Mouse (Mus musculus): Measurements from ENCODE around the gene Trim50.

Trim50 gene

DNA sequence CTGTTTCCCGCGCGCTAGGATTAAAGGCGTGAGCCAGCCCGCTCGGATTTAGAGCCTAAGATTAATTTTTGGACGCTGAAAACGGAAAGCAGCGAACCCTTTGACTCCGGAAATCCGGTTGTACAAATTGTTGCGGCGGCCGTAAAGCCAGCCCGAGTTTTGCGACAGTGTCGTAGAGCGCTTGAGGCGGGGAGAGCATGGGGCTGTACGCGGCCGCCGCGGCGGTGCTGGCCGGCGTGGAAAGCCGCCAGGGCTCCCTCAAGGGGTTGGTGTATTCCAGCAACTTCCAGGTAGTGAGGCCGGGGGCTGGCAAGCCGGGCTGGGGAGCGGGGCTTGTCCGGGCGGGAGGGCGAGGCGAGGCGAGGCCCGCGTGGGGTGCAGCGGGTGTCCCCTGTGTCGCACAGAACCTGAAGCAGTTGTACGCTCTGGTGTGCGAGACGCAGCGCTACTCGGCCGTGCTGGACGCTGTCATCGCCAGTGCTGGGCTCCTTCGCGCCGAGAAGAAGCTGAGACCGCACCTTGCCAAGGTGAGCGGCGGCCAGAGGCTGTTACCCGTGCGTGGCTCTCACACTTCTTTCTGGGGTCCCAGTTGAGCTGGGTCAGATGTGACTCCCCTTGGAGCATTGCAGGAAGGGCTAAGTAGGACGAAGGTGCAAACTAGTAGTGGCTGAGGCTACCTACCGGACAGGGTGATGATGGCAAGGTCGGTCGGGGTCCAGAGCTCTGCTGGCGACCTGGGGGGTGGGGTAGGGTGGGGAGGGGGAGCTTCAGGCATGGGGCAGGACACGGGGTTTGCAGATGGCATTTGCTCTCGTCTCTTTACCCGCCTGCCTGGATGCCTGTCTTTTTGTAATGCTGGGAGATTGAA lies 16.9 kb downstream of the Trim50 start, which contains the start of gene Nsun5:
Gene Nsun5, plus strand, starts transcription at position 167 of the 868 bp plus-strand sequence.
- DNase-seq, result peak; percentile 92

DNA sequence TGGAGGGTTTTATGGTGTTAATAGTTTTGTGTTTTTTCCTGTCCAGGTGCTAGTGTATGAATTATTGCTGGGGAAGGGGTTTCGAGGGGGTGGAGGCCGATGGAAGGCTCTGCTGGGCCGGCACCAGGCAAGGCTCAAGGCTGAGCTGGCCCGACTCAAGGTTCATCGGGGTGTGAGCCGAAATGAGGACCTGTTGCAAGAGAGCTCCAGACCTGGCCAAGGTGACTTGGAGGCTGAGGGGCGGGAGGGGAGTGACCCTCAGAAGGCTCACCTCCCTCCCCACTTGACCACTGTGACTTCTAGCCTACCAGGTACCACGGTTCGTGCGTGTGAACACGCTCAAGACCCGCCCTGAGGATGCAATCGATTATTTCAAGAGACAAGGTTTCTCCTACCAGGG lies 18.1 kb downstream of the Trim50 start:
- no peak for DNase-seq

DNA sequence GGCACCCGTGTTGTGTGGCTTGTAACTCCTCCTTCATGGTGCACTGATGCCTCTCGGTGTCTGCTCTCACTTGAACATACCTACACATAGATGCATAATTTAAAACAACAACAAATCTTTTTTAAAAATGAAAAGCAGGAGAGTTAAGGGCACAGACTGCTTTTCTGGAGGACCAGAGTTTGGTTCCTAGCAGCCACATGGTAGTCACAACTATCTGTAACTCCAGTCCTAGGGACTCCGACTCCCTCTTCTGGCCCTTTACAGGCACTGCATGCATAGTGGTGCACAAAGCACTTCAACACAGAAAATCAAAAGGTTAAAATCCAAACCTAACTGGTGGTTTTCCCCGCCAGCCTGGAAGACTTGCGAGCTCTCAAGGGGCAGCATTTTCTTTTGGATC lies 20.5 kb downstream of the Trim50 start:
- DNase-seq, result no peak

DNA sequence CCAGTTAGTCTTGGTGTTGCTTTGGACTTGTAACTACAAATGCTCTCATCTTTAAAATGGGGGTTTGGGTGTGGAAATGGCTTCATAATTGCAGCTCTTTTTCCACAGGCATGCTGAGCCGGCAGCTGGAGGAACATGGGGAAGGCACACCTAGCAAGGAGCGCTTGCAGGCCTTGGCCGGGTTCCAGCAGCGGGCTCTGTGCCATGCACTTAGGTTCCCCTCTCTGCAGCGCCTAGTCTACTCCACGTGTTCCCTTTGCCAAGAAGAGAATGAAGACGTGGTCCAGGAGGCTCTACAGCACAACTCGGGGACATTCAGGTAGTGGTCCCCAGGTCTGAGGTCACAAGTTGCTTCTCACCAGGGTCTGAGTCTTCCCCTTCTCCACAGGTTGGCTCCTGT lies 22.1 kb downstream of the Trim50 start:
- peak; percentile 46 for DNase-seq

DNA sequence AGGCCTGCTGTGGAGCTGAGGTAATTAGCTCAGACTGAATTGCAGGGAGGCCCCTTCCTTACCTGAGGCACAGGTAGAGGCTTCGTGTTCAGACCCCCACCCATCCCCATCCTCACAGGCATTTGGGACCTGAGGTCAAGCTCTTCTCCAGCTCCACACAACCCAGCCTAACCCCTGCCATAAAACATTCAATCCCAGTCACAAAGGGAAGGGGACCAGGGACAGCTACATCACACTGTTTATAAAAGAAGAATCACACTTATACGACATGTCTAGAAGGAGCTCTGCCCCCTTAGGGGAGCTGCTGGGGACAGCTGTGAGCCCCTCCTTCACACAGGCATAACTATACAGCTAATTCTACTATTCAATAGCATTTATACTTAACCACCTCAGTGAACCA lies 23.2 kb downstream of the Trim50 start:
- DNase-seq, result no peak

DNA sequence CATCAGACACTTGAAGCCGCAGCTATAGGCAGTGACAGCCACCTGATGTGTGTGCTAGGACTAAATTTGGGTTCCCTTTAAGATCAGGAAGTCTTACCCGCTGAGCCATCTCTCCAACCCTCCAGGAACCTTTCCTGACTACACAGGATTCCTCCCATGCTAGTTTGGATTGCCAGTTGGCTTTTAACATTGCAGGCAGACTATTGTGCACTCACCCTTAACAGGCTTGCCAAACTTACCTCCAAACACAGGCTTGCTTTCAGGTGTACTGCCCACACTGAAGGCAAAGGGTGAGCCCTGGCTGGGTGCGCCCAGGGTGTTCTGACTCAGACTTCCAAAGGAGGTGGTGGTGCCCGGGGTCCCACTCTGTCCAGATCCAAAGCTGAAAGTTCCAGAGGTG lies 27.6 kb downstream of the Trim50 start:
- no peak for DNase-seq

DNA sequence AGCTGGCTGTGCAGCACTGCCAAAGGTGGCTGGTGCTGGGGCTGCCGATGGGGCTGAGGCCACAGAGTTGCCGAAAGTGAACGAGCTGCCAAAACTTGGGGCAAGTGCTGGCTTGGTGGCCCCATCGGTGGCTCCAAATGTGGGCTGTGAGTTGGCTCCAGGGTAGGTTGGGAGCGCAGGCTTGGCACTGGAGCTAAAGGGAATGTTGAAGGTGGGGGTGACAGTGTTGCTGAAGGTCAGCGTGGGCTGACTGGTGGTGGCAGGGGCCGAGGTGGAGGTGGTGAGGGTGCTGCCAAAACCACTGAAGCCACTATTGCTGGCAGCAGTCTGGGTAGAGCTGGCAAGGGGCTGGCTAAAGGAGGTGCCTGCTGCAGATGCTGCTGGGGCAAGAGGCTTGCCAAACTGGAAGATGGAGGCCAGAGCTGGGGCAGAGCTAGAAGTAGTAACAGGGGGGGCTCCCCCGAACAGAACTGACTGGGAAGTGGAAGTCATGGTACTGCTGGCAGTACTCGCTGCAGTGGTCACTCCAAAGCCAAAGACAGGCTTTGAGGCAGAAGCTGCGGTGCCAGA lies 28.3 kb downstream of the Trim50 start:
- no peak for DNase-seq

DNA sequence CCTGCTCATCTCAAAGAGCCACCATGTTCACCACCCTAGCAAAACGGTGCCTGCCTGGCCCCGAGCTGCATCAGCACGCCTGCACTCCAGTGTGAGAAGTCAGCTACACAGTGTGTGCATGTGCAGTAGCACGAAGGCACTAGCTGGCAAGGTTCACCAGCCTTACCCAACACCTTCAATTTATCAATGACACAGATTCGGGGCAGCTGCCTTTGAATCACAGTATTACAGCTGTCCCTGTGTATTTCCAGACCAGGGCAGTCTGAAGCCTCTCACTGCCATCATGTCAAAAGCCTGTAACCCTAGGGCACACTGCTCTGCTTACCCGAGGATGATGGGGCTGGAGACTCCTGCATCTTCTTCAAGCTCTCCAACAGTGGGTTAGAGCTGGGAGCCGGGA lies 29.7 kb downstream of the Trim50 start:
- DNase-seq, result no peak

DNA sequence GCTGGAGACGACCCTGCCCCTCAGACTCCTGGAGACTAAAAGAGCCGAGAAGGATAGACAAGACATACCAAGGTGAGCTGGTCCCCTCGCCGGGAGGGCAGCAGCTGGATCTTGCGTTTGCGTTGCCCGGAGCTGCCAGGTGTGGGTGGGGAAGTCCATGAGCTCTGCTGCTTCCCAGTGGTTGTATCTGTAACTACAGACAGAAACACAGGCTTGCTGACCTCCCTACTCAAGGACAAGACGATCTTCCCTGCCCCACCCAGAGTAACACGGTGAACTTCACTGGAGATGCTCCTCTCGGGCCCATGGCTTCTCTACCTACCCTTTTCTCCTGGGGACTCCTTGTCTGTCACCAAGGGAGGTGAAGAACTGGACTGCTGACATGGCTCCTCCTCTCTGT lies 30.7 kb downstream of the Trim50 start:
- DNase-seq, result no peak

DNA sequence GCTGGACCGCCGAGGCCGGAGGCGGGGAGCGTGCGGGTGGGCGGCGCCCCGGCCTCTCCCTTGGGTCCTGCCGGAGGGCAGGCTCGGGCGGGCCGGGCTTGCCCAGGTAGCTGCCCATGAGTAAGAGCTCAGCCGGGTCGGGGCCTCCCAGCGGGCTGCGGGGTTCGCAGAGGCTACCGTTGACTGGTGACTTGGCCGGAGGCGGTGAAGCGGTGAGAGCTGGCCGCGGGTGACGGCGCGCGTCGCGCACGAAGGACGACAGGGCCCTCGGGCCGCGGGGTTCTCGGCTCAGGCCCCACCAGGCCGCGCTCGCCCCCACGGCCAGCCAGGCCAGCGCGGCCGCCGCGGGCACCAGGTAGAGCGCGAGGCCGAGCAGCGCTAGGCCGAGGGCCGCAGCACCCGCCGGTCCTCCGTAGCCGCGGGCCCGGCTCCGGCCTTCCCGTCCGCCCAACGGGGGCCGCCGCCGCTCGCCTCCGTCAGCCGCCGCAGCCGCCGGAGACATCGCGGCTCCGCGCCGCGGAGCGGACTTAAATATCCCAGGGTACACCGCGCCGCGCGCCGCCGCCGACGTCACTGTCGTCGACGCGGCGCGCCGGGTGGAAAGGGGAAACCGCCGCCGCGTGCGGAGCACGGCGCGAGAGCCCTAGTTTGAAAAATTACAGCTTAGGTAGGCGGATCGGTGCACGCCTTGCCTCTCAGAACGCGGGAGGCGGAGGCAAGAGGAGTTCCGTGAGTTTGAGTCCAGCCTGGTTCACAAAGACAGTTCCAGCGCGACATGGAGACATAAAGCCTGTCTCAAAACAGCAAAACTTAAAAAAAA lies 41.1 kb downstream of the Trim50 start, which contains the start of gene Pom121:
Gene Pom121, minus strand, starts transcription at position 543 of the 820 bp plus-strand sequence.
- DNase-seq, result peak; percentile 80

DNA sequence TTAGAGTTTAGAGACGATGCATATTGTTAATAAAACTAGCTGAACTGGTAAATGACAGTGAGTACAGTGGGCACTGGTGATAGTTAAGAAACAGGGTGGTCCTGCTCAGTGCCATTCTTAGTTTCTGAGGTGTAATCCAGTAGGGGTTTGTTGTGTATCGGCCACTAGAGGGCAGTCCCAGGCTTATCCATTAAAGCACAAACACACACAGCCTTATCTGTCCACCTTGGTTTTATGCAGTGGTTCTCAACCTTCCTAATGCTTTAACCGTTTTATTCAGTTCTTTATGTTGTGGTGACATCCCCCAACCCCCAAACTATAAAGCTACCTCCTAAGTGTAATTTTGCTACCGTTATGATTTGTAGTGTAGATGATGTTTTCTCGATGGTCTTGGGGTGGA lies 42.7 kb downstream of the Trim50 start:
- no peak for DNase-seq

DNA sequence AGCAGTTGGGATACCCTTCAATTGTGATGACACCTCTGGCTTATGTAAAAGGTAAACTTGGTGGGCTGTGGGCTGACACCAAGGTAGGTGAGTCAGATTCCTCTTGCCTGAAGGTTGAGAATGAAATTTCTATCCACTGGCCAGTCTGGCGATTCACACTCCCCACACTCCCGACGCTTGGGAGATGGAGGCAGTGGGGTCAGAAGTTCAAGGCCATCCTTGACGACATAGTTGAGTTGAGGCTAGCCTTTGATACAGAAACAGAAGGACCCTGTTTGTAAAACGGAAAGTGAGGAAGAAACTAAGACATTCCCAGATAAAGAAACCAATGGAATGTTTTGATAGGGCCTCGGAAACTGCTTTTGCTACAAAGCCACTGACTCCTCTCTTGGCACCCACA lies 46.3 kb downstream of the Trim50 start:
- no peak for DNase-seq

DNA sequence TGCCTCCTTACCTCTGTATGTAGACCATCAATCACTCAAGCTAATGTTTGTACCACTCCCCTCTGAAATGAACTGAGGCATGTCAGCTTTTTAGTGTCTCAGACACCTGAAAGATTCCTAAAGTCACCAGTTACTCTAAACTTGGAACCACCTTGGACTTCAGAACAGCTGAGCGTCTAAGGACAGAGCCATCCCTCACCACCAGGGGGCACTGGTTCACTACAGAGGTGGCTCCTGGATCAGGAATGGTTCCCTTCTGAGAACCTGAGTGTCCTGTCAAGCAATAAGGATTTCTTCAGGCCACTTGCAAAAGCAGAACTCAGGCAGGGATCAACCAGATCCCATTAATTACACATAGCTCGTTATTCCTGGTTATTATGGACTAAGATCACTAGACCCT lies 47.1 kb downstream of the Trim50 start:
- DNase-seq, result peak; percentile 42

DNA sequence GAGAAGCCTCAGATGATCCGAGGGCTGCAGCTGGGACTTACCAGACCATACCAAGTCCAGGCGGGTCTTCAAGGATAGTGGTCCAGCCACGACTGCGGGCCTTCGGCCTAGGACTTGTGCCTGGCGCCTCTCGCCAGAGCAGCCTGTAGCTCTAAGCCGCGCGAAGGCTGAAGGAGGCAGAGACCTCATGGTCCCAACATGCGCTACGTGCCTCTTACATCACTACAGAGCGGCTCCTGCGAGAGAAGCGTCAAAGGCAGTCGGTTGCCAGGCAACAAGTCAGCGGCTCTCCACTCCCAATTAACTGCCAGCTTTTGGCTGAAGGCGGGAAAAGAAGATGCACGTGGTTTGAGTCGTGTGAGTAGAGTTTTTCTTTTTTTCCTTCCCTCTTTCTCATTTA lies 51.5 kb downstream of the Trim50 start:
- DNase-seq, result no peak

DNA sequence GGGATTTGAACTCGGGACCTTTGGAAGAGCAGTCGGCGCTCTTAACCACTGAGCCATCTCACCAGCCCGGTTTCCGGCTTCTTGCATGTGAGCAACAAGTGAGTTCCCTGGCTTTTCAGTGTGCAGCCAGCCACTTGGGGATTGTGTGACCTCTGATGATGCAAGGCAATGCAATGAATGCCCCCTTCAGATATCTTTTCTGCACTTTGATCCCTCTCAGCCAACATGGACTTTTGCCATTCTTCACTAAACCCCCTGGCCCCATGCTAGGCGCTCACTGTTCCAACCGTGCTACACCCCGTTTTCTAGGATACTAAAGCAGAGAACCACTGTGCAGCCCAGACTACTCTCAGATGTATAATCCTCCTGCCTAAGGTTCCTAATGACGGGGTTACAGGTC lies 52.3 kb downstream of the Trim50 start:
- no peak for DNase-seq

DNA sequence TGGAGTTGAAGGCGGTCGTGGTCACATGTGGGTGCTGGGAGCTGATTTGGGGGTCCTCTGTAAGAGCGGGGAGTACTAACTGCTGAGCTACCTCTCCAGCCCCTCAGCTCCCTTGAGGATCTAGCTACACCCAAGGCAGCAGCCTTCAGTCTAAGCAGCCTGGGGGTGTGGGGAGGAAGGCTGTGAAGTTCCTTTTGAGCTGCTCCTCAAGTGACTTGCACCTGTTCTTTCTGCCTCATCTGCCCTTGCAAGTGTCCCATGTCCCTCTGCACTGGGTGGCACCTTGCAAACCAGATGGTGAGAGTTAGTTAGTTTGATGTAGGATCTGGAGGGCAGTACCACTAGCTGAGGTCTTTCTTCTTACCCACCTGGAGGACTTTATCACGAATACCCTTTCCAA lies 55.0 kb downstream of the Trim50 start:
- DNase-seq, result no peak

DNA sequence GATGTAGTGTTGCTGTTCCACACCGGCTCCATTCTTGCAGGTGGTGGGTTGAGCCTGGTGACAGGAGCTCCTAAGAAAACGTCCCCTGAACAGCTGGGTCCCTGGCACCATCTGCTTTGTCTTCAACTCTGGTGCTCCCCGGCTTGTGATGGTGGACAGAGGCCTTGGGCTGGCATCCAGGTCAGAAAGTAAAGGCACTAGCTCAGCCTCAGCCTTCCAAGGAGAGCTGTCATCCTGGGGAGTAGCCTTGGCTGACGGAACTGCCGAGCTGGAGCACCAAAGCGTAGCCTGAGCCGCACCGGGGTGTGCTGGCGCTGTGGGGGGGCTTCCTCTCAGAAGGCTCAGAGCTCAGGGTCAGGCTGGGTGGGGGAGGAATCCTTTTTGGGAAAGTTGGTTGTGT lies 57.2 kb downstream of the Trim50 start:
- no peak for DNase-seq

Data from cerebellum, adult 9-11 months (tissue).